Mouse (Mus musculus) monocyte, adult 5-6 weeks (primary cell): ENCODE measurements around the gene Qtrt1. TPM values are rescaled to one million over a fixed set of nuclear protein-coding genes. Genes with fewer than 3 reads are reported as not detected.

Experiments
- ATAC-seq: fragments of 153-309, 156-312 bp; replicated peaks from 2 replicates; pipeline ENCODE4 v1.8.0; 2017; ENCODE audit warnings: mild to moderate bottlenecking; ENCODE audit not compliant: low TSS enrichment, insufficient number of reproducible peaks, severe bottlenecking, poor library complexity, low FRiP score
- total RNA-seq: library from RNA; stranded (forward); fragments of 200-1000, 200-491, 200-594 nt; gene quantifications from 3 replicates; pipeline ENCODE4 v1.2.3, GENCODE M21; 2017

Qtrt1 gene
- total RNA-seq, 1 experiment from 2014 or later: 7.3 TPM

GRCm38 (mm10) chr9:21443853-21444252 lies 32.2 kb downstream of the Qtrt1 start:
- ATAC-seq: no peak

- no peak for ATAC-seq
These were observed 32.9 kb downstream of the Qtrt1 start for GRCm38 (mm10) chr9:21444574-21444973.

DNA sequence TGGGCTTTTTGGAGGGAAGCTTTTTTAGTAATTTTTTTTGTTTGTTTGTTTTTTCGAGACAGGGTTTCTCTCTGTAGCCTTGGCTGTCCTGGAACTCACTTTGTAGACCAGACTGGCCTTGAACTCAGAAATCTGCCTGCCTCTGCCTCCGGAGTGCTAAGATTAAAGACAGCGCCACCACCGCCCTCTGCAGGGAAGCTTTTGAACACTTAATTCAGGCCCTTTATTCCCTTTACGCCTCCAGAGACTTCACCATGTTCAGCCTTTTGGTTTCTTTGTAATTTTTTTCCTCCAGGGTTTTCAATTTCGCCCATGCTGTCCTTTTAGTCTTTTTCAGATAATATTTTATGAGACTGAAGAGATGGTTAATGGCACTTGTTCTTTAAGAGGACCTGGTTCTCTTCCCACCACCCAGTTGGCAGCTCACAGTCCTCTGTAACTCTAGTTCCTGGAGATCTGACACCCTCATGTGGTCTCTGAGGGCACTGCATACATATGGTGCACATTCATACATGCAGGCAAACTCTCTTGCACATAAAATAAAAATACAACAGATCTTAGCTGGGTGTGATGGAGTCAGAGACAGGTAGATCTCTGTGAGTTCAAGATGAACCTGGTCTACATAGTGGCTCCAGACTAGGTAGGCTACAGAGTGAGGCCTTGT lies 33.6 kb downstream of the Qtrt1 start:
- ATAC-seq: no peak

DNA sequence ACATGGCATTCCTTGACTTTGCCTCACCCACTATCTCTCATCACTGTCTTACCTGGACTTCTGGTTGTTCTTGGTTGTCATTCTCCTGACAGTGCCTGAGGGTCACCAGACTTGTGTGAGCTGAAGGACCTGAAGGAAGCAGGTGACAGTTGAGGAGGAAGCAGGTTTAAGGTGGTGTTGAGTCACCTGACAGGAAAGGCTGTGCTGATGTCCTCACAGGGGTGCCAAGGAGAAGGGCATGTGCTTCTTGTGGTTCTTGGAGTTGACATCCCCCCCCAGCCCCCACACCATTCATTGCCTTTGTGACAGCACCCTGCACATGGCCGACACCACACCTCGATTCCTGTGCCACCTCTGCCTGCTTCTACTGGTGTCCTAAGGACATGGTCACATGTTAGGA lies 36.1 kb downstream of the Qtrt1 start:
- ATAC-seq: no peak

DNA sequence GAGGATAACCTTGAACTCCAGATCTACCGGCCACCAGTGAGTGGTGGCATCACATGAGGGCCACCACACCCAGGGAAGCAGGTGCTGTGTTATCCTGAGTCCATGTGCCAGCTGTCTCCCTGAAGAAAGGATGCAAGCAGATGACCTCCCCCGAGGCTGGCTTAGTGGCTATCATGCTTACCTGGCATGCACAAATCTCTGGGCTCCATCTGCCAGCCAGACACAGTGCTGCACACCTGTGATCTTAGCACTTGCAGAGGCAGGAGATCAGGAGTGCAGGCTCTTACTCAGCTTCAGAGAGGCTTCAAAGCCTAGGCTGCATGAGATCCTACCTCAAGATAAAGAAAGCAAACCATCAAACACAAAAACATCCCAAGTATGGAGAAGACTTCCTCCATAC lies 38.1 kb downstream of the Qtrt1 start:
- no peak for ATAC-seq

DNA sequence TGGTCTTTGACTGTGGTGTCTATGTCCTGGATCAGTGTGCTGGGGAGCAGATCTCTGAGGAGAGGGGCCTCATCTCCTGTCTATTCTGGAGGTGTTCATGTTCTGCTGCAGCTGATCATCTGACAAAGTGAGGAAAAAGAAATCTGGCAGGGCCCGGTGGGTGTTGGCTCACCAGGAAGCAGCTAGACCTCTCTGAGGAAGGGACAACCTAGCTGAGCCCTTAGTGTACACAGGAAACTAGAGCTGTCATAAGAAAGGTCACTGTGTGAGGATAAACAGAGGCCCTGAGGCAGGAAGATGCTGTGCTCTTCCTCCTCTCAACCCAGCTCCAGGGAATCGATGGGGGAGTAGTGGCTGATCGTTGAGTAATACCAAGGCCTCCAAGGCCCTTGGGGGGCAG lies 38.6 kb downstream of the Qtrt1 start:
- no peak for ATAC-seq

GRCm38 (mm10) chr9:21451391-21451790 lies 39.8 kb downstream of the Qtrt1 start:
- ATAC-seq: no peak

- no peak for ATAC-seq
These were observed 40.2 kb downstream of the Qtrt1 start for GRCm38 (mm10) chr9:21451870-21452269.

DNA sequence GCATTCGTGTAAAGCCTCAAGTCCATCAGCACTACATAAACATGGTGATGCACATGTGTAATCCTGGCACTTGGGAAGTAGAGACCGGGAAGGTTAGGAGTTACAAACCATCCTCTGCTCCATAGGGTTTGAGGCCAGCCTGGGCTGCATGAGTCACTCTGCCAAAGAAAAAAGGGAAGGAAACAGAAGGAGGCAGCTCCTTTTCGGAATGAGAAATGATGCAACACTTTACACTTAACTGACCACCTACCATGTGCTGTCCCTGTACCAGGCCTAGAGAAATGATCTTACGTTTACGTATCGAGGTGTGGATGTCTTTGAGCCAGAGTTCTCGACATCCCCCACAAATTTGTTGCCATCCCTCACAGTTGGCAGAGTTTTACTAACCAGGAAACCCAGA lies 41.4 kb downstream of the Qtrt1 start:
- peak; percentile 62 for ATAC-seq

DNA sequence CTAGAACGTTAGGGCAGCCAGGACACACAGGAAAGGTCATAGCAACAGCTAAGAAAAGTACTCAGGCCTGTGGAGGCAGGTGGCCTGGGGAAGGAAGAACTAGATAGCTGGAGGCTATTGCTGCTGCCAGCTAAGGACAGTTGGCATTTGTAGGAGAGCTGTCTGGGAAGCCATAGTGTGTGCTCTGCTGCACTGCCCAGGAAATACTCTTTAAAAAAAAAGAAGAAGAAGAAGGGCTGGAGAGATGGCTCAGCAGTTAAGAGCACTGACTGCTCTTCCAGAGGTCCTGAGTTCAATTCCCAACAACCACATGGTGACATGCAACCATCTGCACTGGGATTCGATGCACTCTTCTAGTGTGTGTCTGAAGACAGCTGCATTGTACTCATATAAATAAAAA lies 41.8 kb downstream of the Qtrt1 start:
- no peak for ATAC-seq

DNA sequence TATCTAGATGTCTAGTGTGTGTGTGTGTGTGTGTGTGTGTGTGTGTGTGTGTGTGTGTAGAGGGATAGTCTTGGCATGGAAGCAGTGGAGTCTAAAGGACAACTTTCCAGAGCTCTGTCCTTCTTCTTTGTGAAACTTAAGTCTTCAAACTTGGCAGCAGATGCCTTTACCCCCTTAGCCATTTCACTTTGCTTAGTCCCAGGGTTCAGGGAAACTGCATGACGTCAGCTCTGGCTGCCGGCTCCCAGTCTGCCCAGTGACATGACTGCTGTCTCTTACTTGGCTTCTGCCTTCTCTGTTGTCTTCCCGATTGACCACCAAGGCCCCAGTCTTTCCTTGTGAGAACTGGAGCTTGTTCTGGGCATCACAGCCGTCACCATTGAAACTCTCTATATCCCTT lies 42.9 kb downstream of the Qtrt1 start:
- ATAC-seq: no peak

DNA sequence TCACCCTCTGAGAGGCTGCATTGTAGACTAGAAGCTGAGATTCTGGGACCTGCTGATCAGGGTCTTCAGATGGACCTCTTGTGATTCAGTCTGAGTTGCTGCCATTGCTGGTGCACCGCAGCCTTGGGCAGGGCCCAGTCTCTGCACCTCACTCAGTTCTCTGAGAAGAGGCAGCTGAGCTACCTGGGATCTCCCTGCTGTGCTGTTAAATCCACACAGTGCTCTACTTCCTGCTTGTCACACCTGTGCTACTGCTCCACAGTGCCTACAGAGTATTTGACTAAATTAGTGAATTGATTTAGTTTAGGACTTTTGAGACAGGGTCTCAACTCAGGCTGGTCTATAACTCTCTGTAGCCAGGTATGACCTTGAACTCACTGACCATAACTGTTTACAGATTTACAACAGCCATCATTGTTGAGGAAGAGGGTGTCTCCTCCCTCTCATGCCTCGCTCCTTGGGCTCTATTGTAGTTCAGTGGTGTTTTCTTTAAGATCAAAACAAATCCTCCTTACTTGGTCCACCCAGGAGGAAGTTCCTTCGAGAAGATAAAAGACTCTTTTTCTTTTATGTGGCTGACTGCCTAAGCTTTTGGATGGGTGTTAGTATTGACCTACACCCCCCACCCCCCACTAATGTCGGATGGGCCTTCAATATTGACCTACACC lies 43.6 kb downstream of the Qtrt1 start:
- no peak for ATAC-seq

GRCm38 (mm10) chr9:21456246-21456929 lies 44.8 kb downstream of the Qtrt1 start:
- no peak for ATAC-seq

- no peak for ATAC-seq
These were observed 45.4 kb downstream of the Qtrt1 start for GRCm38 (mm10) chr9:21456930-21457634.

GRCm38 (mm10) chr9:21458821-21459220 lies 47.2 kb downstream of the Qtrt1 start:
- ATAC-seq: no peak

DNA sequence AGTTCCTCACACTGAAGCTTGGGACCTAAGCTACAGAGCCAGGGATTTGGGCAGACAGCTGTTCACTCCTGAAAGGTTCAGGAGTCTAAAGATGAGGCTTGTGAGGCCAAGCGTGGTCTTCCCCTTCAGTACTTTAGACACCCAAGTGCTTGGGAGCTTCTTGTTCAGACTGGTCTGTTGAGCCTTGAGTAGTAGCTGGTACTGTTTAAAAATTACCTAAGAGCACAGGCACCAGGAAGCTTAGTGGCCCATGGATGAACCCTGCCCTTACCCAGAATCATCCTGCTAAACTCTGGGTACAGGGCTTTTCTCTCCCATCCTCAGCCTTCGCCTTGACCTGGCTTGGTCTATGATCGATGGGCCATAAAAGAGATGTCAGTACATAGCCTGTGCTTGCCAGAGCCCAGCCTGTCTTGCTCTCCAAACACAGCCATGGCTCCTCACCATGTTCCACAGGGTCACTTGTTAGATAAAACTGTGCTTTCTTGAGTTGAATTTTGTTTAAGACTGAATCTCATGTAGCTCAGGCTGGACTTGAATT lies 48.8 kb downstream of the Qtrt1 start:
- no peak for ATAC-seq

DNA sequence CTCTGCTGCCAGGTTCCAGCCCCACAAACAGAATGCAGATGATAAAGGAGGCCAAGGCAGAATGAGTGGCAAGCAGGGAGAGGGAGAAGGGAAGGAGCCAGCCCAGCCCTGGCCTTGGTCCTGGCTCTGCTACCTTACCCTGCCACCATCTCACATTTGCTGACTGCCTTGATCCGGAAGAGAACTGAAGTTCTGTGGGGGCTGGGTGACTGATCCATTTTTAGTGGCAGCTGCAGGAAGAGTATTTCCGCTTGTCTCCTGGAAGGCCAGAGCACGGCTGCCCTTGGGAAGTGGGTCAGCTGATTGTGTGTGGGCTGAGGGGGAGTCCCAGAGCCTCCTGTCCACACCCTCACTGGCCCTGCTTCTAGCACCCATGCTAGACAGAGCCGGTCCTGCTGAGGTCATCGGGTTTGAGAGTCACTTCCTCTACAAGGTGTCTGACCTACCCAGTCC lies 51.5 kb downstream of the Qtrt1 start:
- ATAC-seq: peak; percentile 77

DNA sequence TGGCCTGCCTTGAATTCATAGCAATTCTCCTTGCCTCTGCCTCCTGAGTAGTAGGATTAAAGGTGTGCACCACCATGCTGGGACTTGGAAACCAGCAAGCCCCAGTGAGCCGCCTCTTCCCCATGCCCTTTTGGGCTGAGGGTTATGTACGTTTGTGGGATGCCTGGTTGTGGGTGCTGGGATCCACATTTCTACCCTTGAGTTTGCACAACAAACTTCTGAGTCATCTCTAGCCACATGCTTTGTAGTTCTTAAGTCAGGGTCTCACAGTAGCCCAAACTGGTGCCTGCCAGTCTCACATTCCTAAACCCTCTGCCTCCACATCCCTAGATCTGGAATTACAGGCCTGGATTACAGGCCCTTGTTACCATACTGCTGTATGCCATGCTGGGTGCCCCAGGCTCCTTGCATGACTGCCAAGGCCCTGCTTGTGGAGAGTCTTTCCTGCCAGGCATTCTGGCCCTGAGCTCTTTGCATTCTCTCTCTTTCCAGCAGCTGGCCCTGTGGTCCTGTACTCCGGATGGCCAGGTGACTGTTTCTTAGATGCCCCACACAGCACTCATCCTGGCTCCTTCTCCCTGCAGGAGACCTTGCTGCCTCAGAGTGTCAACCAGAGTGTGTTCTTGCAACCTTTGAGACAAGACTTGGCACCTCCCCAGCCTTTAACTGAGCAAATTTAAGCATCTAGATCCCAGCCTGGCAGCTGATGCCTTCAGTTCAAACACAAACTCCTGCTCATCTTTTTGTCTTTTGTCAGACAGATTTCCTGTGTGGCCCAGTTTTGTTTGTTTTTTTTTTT lies 52.3 kb downstream of the Qtrt1 start:
- no peak for ATAC-seq
